19 mouse cellular contexts compared by ENCODE assay signal in genomic region chr6:88311593-88311992, GRCm38 (mm10).
"Had no signal": no experiment of that assay in that cellular context is flagged by ENCODE, and none has a peak within 500 bp of the region (broad histone marks: within the 10 kb centered on the region; RNA-seq: fewer than 3 reads in every experiment).

No protein-coding gene starts in this region.

- ATAC-seq: hindbrain, embryonic 16.5 days; intestine, embryonic 15.5 days; liver, embryonic 12.5 days had no signal

- DNase-seq: kidney, adult 11 months; kidney, adult 8-10 months; kidney, postnatal 10 days; kidney, postnatal 4 days; lung, adult 18-20 months; lung, postnatal 10 days; lung, postnatal 36 days; thymus, adult 18-20 months; thymus, postnatal 4 days had no signal

- H3K4me1 ChIP-seq: intestine, embryonic 15.5 days; liver, embryonic 12.5 days; liver, embryonic 15.5 days had no signal

- H3K36me3 ChIP-seq: limb, embryonic 10.5 days; liver, embryonic 15.5 days; lung, embryonic 15.5 days; neural tube, embryonic 12.5 days; neural tube, embryonic 15.5 days had no signal

- H3K27ac ChIP-seq: intestine, embryonic 15.5 days; limb, embryonic 10.5 days; limb, embryonic 13.5 days; liver, embryonic 12.5 days; liver, embryonic 15.5 days; lung, embryonic 15.5 days; neural tube, embryonic 12.5 days; neural tube, embryonic 15.5 days had no signal

- H3K4me3 ChIP-seq: intestine, embryonic 15.5 days; limb, embryonic 10.5 days; limb, embryonic 13.5 days; liver, embryonic 12.5 days; liver, embryonic 15.5 days; lung, embryonic 15.5 days; megakaryocyte, embryonic 14.5 days; neural tube, embryonic 12.5 days; neural tube, embryonic 15.5 days had no signal

- H3K4me2 ChIP-seq: intestine, embryonic 15.5 days; limb, embryonic 13.5 days; liver, embryonic 12.5 days; liver, embryonic 15.5 days; lung, embryonic 15.5 days; neural tube, embryonic 12.5 days; neural tube, embryonic 15.5 days had no signal

- H3K9ac ChIP-seq: intestine, embryonic 15.5 days; limb, embryonic 13.5 days; liver, embryonic 12.5 days; liver, embryonic 15.5 days; lung, embryonic 15.5 days; neural tube, embryonic 12.5 days; neural tube, embryonic 15.5 days had no signal

- H3K27me3 ChIP-seq: intestine, embryonic 15.5 days; limb, embryonic 13.5 days; liver, embryonic 12.5 days; liver, embryonic 15.5 days; lung, embryonic 15.5 days; megakaryocyte, embryonic 14.5 days; neural tube, embryonic 12.5 days; neural tube, embryonic 15.5 days had no signal

- H3K9me3 ChIP-seq: intestine, embryonic 15.5 days; limb, embryonic 10.5 days; limb, embryonic 13.5 days; liver, embryonic 12.5 days; liver, embryonic 15.5 days; lung, embryonic 15.5 days; megakaryocyte, embryonic 14.5 days; neural tube, embryonic 12.5 days; neural tube, embryonic 15.5 days had no signal
